Mouse (Mus musculus): ENCODE measurements around the gene Gm10436.
"Not testable (repeated sequence)": the region's sequence is repeated elsewhere in the genome, so short reads cannot be mapped to it uniquely, and the experiment has no call there.

Gene Gm10436

GRCm38 (mm10) chr12:88182008-88182407, at the start of gene Gm10436:
Gm10436 (minus strand) TSS chr12:88182108.
- not testable (repeated sequence) for DNase-seq (ENCODE audit: low spot score)

DNA sequence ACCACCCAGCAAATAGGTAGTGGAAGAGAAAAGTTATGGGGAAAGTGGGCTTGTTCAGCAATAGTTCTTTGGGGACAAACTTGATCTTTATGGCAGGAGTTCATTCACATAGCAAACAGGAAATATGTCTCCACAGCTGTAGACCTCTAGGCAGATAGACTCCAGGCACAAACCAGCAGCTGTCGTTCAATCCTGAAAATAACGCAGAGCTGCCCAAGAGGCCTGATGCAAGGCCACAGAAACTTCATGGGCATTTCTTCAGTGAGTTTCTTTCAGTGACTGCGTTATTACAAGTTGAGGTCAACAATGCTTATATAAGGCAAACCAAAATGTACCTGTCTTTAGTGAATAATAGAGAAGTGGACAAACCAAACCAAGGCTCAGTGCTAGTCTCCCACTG, 37.5 kb upstream of the Gm10436 start:
- no peak for DNase-seq (ENCODE audit: low spot score)

DNA sequence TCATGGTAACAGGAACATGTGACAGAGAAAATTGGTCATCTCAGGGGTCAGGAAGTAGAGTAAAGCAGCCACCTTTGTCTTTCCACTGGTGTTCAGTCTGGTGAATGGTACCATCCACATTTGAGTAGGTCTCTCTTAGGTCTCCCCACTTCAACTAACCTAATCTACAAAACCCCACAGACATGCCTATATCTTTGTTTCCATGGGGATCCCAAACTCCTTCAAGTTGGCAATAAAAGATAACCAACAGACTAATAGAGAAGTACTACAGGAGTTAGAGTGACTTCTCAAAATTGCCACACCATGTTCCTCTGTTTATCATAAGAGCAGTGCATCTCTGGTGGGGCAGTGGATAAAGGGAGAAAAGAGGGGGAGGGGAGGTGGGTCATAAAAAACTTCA, 36.2 kb upstream of the Gm10436 start:
- not testable (repeated sequence) for DNase-seq (ENCODE audit: low spot score)

- DNase-seq (ENCODE audit: low spot score), result no peak
Measured at GRCm38 (mm10) chr12:88214641-88215040, 32.7 kb upstream of the Gm10436 start.

- DNase-seq (ENCODE audit: low spot score), result not testable (repeated sequence)
Measured at GRCm38 (mm10) chr12:88211458-88211857, 29.6 kb upstream of the Gm10436 start.

DNA sequence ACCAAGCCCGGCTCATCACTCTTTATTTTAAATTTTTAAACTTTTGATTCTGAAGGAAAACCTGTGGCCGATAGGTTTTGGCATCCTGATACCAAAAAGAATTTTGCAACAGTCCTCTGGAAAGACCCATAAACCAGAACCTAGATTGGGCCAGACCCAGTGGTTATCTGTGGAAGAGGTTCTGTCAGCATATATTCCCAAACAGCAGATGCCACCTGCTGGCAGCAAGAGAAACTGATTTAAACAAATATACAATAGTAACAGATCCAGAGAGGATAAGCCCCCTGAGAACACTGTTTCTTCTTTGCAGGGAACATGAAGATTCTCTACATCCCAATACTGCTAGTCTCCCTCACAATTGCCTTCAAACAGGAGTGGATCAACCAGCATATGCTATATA, 20.9 kb upstream of the Gm10436 start:
- DNase-seq (ENCODE audit: low spot score), result no peak

All from lung, postnatal 25 days (tissue).